Mouse (Mus musculus): ENCODE results near the gene Ubr4. TPM values are rescaled to one million over a fixed set of nuclear protein-coding genes. Genes with fewer than 3 reads are reported as not detected.
"Not testable (repeated sequence)": the region's sequence is repeated elsewhere in the genome, so short reads cannot be mapped to it uniquely, and the experiment has no call there.

The Ubr4 gene
- total and polyA plus RNA-seq, 3 experiments: 81.9 to 270 (median 177) TPM

DNA sequence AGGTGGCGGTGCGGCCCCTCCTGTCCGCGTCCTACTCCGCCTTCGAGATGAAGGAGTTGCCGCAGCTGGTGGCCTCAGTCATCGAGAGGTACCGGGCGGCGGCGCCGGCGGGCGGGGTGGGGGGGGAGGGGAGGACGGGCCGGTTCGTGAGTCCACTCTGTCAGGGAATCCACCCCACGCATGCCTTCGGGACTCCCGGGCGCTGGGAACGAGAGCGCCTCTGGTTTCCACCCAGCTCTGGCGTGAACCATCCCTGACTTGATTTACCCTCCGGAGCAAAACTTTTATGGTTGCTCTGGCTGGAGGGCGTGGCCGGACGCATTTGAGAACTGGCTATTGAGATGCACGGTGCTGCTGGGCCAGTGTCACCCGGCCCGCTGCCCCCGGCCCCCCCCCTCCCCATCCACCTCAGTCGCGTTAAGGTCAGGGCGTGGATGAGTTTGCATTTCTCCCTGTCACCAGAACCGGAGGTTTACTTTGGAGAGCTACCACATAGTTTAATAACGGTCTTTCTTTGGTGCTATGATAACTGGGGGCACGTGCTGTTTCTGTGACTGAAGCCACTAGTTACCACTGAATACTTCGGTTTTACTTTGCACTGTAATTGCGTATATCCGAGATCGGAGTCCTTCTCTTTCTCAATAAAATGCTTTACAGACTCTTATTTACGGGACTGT is 28.5 kb downstream of the Ubr4 start (continued):
- TF ChIP-seq GABPA (IDR thresholded peaks at IDR 0.05; ENCODE audit: low read depth, low read length) (no peak), SIN3A (IDR thresholded peaks at IDR 0.05; ENCODE audit: low read length) (peak; percentile 92; the same call in 1 of the 2 replicates), USF2 (IDR thresholded peaks at IDR 0.05; ENCODE audit: borderline replicate concordance in 1 of 2, insufficient read depth in 1 of 2, low read depth in 1 of 2, low read length in 2 of 2) (no peak), HCFC1 (IDR thresholded peaks at IDR 0.05; ENCODE audit: low read depth, low read length) (no peak; the same call in 1 of the 2 replicates), UBTF (IDR thresholded peaks at IDR 0.05; ENCODE audit: borderline replicate concordance, insufficient read depth, low read depth, low read length) (no peak), POLR2AphosphoS2 (IDR thresholded peaks at IDR 0.05; ENCODE audit: low read length) (no peak; the same call in 1 of the 2 replicates), TBP (IDR thresholded peaks at IDR 0.05; ENCODE audit: low read depth, low read length) (no peak), USF1 (IDR thresholded peaks at IDR 0.05; ENCODE audit: low read depth, low read length) (peak; percentile 76; the same call in 1 of the 2 replicates), TAL1 (IDR thresholded peaks at IDR 0.05; ENCODE audit: low read length) (no peak), POLR2A (IDR thresholded peaks at IDR 0.05; ENCODE audit: control insufficient read depth in 1 of 2, insufficient read depth in 1 of 2, low read depth in 1 of 2, low read length in 2 of 2, poor library complexity in 1 of 2) (no peak)

DNA sequence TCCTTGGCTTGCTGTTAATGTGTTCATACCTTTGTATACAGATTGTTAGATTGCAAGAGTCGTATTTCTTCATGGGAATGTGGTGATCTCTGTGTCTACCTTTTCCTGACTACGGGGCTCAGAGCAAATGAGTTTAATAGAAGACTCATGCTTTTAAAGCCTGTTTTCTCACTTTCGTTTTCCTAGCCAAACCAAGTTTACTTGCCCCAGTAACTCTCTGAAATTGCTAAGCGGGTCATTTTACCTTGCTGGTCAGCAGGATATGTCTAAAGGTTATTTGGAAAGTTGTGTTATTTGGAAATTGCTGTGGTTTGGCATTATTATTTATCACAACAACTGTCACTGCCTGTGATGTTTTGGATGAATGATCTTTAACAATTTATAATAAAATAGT is 29.0 kb downstream of the Ubr4 start:
- H3K79me2 ChIP-seq (ENCODE audit: control insufficient read depth, insufficient read depth, low read length, poor library complexity): peaks cover 63% of the 10 kb centered on the region
- H3K9me3 ChIP-seq (replicated peaks; ENCODE audit: insufficient read depth, low read length): no peaks in the 10 kb centered on the region
- H3K36me3 ChIP-seq (ENCODE audit: control insufficient read depth in 1 of 2, insufficient read depth in 2 of 2, low read length in 2 of 2): peaks cover 0 to 13% of the 10 kb centered on the region in 2 experiments; a peak in 3 of 4 replicates
- peak overlapping the region; percentile 66 to 68 for H3K4me3 ChIP-seq (ENCODE audit: control insufficient read depth in 1 of 2, insufficient read depth in 1 of 2, low read depth in 2 of 2, low read length in 2 of 2)
- TF ChIP-seq GATA1 (IDR thresholded peaks at IDR 0.05; ENCODE audit: low read depth, low read length) (no peak), CTCF (IDR thresholded peaks at IDR 0.05 in 2 of 3, conservative IDR thresholded peaks at IDR 0.05 in 1 of 3; ENCODE audit: control insufficient read depth in 1 of 3, insufficient read depth in 1 of 3, low read depth in 2 of 3, low read length in 3 of 3, poor library complexity in 1 of 3, severe bottlenecking in 1 of 3) (no peak), TBP (IDR thresholded peaks at IDR 0.05; ENCODE audit: low read depth, low read length) (no peak), ETS1 (IDR thresholded peaks at IDR 0.05; ENCODE audit: low read depth, low read length) (peak; percentile 3; the same call in 1 of the 2 replicates), GABPA (IDR thresholded peaks at IDR 0.05; ENCODE audit: low read depth, low read length) (no peak)
- H3K4me1 ChIP-seq (ENCODE audit: control insufficient read depth in 1 of 2, insufficient read depth in 2 of 2, low read length in 2 of 2): peaks cover 0 to 8% of the 10 kb centered on the region in 2 experiments; a peak in 2 of 4 replicates
- H3K27ac ChIP-seq (ENCODE audit: control insufficient read depth, low read depth, low read length): peak overlapping the region; percentile 84
- H3K9ac ChIP-seq (ENCODE audit: control insufficient read depth, low read depth, low read length, poor library complexity, severe bottlenecking): peak overlapping the region; percentile 81
- DNase-seq (ENCODE audit: low read depth, low spot score): no peak
- H3K27me3 ChIP-seq (ENCODE audit: control insufficient read depth in 1 of 2, insufficient read depth in 2 of 2, low read length in 2 of 2): no peaks in the 10 kb centered on the region

DNA sequence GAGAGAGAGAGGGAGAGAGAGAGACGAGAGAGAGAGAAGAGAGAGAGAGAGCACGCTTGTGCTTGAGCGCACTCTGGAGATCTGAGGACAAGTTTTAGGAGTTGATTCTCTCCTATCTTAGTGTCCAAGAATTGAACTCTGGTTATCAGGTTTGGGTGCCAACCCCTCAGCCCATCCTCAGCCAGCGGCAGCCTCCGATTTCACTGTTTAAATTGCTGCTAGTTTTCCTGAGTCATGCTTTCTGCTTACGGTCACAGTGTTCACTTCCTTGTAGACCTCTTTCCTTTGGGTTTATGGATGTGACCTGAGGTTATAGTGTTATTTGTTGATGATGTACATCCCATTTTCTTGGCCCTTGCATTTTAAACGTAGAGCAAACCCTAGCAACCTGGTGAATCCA is 29.8 kb downstream of the Ubr4 start:
- DNase-seq (ENCODE audit: low read depth, low spot score): peak; percentile 44
- peaks cover 69% of the 10 kb centered on the region for H3K79me2 ChIP-seq (ENCODE audit: control insufficient read depth, insufficient read depth, low read length, poor library complexity)
- peak overlapping the region; percentile 14; the same call in 1 of the 2 replicates for H3K27ac ChIP-seq (ENCODE audit: control insufficient read depth, low read depth, low read length)
- peak overlapping the region; percentile 66 to 68 for H3K4me3 ChIP-seq (ENCODE audit: control insufficient read depth in 1 of 2, insufficient read depth in 1 of 2, low read depth in 2 of 2, low read length in 2 of 2)
- peaks cover 0 to 8% of the 10 kb centered on the region in 2 experiments; a peak in 2 of 4 replicates for H3K4me1 ChIP-seq (ENCODE audit: control insufficient read depth in 1 of 2, insufficient read depth in 2 of 2, low read length in 2 of 2)
- no peaks in the 10 kb centered on the region for H3K27me3 ChIP-seq (ENCODE audit: control insufficient read depth in 1 of 2, insufficient read depth in 2 of 2, low read length in 2 of 2)
- 0 out of 2 replicates have a peak, but pooled peaks have one; percentile 44 for TF ChIP-seq JUND (IDR thresholded peaks at IDR 0.05; ENCODE audit: low read depth, low read length)
- TF ChIP-seq ZMIZ1 (IDR thresholded peaks at IDR 0.05; ENCODE audit: low read depth, low read length): no peak
- peak overlapping the region; percentile 81 for H3K9ac ChIP-seq (ENCODE audit: control insufficient read depth, low read depth, low read length, poor library complexity, severe bottlenecking)
- H3K9me3 ChIP-seq (replicated peaks; ENCODE audit: insufficient read depth, low read length): no peaks in the 10 kb centered on the region
- H3K36me3 ChIP-seq (ENCODE audit: control insufficient read depth in 1 of 2, insufficient read depth in 2 of 2, low read length in 2 of 2): peaks cover 0 to 13% of the 10 kb centered on the region in 2 experiments; a peak in 3 of 4 replicates

DNA sequence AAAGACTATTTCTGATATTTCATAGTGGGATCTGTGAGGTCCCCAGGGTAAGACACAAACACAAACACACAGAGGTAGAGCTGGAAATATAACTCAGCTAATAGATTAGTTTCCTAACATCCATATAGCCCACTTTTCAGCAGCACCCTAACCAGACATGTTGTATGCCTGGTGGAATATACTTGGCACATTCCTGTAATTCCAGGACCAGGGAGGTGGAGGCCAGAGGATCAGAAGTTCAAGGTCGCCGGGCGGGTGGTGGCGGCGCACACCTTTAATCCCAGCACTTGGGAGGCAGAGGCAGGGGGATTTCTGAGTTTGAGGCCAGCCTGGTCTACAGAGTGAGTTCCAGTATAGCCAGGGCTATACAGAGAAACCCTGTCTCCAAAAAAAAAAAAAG is 33.4 kb downstream of the Ubr4 start:
- not testable (repeated sequence) for H3K9me3 ChIP-seq (replicated peaks; ENCODE audit: insufficient read depth, low read length); H3K9ac ChIP-seq (ENCODE audit: control insufficient read depth, low read depth, low read length, poor library complexity, severe bottlenecking); H3K27ac ChIP-seq (ENCODE audit: control insufficient read depth, low read depth, low read length); DNase-seq (ENCODE audit: low read depth, low spot score); H3K27me3 ChIP-seq (ENCODE audit: control insufficient read depth in 1 of 2, insufficient read depth in 2 of 2, low read length in 2 of 2); H3K4me1 ChIP-seq (ENCODE audit: control insufficient read depth in 1 of 2, insufficient read depth in 2 of 2, low read length in 2 of 2); H3K4me3 ChIP-seq (ENCODE audit: control insufficient read depth in 1 of 2, insufficient read depth in 1 of 2, low read depth in 2 of 2, low read length in 2 of 2)
- H3K79me2 ChIP-seq (ENCODE audit: control insufficient read depth, insufficient read depth, low read length, poor library complexity): peaks cover 69% of the 10 kb centered on the region
- H3K36me3 ChIP-seq (ENCODE audit: control insufficient read depth in 1 of 2, insufficient read depth in 2 of 2, low read length in 2 of 2): peaks cover 5 to 11% of the 10 kb centered on the region in 2 experiments

Data from MEL (cell line).